Mouse (Mus musculus): ENCODE measurements around the gene Rrm2. TPM values are rescaled to one million over a fixed set of nuclear protein-coding genes. Genes with fewer than 3 reads are reported as not detected.

Rrm2 gene
- polyA plus RNA-seq, 1 experiment from 2014 or later = 136 TPM

DNA sequence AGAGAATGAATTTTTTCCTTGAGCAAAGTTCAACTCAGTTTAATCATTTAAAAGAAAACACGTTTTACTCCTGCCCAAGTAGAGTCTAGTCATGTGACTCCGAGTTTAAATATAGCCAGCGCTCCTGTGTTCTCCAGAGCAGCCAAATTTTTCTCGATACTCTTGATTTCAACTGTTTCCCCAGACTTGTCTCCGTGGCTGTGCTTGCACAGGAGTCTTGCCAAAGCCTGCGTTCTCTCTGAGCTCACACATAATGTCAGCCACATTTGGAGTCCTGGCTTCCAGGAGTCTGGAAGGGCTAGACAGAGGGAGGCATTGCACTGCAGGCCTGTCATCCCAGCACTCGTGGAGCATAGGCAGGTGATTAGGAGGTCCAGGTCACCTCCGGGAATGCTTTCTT, 25.5 kb upstream of the Rrm2 start:
- ATAC-seq = no peak
- 61% methylated on average over 8 of the region's 8 CpGs for WGBS

DNA sequence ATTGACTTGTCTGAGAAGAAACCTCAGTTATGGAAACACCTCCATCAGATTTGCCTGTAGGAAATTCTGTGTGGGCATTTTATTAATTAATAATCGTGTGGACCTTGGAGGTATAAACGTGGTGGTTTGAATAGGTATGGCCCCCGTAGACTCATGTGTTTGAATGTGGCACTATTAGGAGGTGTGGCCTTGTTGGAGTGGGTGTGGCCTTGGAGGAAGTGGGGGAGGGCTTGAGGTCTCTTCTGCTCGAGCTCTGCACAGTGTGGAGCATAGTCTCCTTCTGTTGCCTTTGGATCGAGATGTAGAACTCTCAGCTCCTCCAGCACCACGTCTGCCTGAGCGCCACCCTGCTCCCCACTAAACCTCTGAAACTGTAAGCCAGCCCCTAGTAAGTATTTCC, 24.6 kb upstream of the Rrm2 start:
- no peak overlapping the region for H3K4me3 ChIP-seq (ENCODE audit: low read depth, low read length)
- no peaks in the 10 kb centered on the region for H3K9me3 ChIP-seq (replicated peaks; ENCODE audit: control insufficient read depth, low read length)
- no peaks in the 10 kb centered on the region for H3K36me3 ChIP-seq (ENCODE audit: control insufficient read depth, insufficient read depth, low read length)
- peaks cover 3% of the 10 kb centered on the region; the same call in 1 of the 2 replicates for H3K4me1 ChIP-seq (ENCODE audit: control insufficient read depth, insufficient read depth, low read length)
- no peak overlapping the region for H3K4me2 ChIP-seq (ENCODE audit: low read length)
- H3K27ac ChIP-seq (ENCODE audit: low read depth, low read length) = no peak overlapping the region
- no peak overlapping the region for H3K9ac ChIP-seq (ENCODE audit: low read length)
- H3K27me3 ChIP-seq (replicated peaks; ENCODE audit: control insufficient read depth, insufficient read depth, low read length) = peaks cover 19% of the 10 kb centered on the region
- 65% methylated on average over 7 of the region's 7 CpGs for WGBS
- no peak for ATAC-seq
- no peak for DNase-seq (ENCODE audit: low spot score)

More for the DNA sequence above, 25.5 kb upstream of the Rrm2 start:
- Histone ChIP-seq H3K36me3 (ENCODE audit: control insufficient read depth, insufficient read depth, low read length) (no peaks in the 10 kb centered on the region), H3K27me3 (replicated peaks; ENCODE audit: control insufficient read depth, insufficient read depth, low read length) (peaks cover 19% of the 10 kb centered on the region), H3K9me3 (replicated peaks; ENCODE audit: control insufficient read depth, low read length) (no peaks in the 10 kb centered on the region), H3K4me3 (ENCODE audit: low read depth, low read length) (no peak overlapping the region), H3K27ac (ENCODE audit: low read depth, low read length) (no peak overlapping the region), H3K9ac (ENCODE audit: low read length) (no peak overlapping the region), H3K4me1 (ENCODE audit: control insufficient read depth, insufficient read depth, low read length) (peaks cover 3% of the 10 kb centered on the region; the same call in 1 of the 2 replicates), H3K4me2 (ENCODE audit: low read length) (no peak overlapping the region)
- no peak for DNase-seq (ENCODE audit: low spot score)

DNA sequence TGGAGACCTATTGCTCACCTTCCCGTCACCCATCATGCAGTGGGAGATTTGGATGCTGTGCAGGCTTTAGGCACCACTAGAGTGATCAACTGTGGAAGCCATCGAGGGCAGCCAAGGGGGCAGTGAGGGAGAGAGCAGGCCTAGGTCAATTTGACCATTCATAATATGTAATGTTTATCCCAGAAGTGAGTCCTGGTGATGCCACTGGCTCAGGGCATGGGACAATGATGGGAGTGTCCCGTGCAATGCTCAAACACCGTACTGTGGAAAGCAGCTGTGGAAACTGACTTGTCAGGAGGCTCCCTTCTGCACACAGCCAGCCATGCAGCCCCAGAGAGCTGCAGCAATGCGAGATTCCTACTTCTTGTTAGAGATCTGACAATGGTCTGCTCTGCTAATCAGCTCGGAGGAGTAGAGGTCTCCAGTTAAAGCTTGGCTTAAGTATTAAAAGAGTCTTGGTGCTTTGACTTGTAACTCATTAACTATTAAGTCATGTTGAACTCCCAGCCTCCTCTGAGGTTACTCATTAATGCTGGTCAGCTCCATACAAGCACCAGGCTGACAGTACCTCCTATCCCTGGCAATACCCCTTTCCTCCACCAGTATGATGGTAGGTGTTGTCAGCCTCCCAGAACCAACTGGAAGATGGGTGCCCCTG, 21.9 kb upstream of the Rrm2 start:
- DNase-seq (ENCODE audit: low spot score) = no peak
- 78% methylated on average over 6 of the region's 6 CpGs for WGBS
- H3K4me2 ChIP-seq (ENCODE audit: low read length) = no peak overlapping the region
- no peak overlapping the region for H3K4me3 ChIP-seq (ENCODE audit: low read depth, low read length)
- H3K9ac ChIP-seq (ENCODE audit: low read length) = no peak overlapping the region
- peaks cover 16% of the 10 kb centered on the region for H3K27me3 ChIP-seq (replicated peaks; ENCODE audit: control insufficient read depth, insufficient read depth, low read length)
- ATAC-seq = no peak
- H3K4me1 ChIP-seq (ENCODE audit: control insufficient read depth, insufficient read depth, low read length) = no peaks in the 10 kb centered on the region
- no peaks in the 10 kb centered on the region for H3K9me3 ChIP-seq (replicated peaks; ENCODE audit: control insufficient read depth, low read length)
- H3K27ac ChIP-seq (ENCODE audit: low read depth, low read length) = no peak overlapping the region
- no peaks in the 10 kb centered on the region for H3K36me3 ChIP-seq (ENCODE audit: control insufficient read depth, insufficient read depth, low read length)

DNA sequence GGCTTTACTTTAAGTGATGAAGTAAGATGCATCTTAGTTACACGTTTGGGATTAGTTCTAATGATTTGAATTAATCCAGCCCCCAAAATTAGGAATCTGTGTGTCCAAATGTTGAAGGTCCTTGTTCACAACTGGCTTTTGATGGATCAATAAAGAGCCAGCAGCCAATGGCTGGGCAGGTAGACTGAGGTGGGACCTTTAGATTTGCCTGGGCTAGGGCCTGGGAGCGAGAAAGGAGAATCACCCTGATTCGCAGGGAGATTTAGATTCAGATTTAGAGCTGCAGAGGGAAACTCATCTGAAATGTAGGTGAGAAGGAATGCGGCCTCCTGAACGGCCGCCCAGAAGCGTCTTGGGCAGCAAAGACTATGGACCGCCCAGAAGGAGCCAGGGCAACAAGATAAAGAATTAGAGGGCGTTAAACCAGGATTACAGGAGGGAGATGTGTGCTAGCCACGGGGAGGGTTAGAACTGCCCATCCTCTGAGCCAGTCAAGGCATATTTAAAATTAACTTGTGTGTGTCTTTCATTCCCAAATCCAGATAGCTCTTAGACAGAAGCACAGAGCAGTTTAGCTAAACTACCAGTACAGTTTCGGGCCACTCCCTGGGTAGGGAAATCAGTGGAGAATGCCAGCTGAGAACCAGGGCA, 21.2 kb upstream of the Rrm2 start:
- Histone ChIP-seq H3K9me3 (replicated peaks; ENCODE audit: control insufficient read depth, low read length) (no peaks in the 10 kb centered on the region), H3K4me1 (ENCODE audit: control insufficient read depth, insufficient read depth, low read length) (no peaks in the 10 kb centered on the region), H3K36me3 (ENCODE audit: control insufficient read depth, insufficient read depth, low read length) (no peaks in the 10 kb centered on the region), H3K27me3 (replicated peaks; ENCODE audit: control insufficient read depth, insufficient read depth, low read length) (peaks cover 10% of the 10 kb centered on the region; the same call in 1 of the 2 replicates), H3K4me3 (ENCODE audit: low read depth, low read length) (no peak overlapping the region), H3K4me2 (ENCODE audit: low read length) (no peak overlapping the region), H3K9ac (ENCODE audit: low read length) (no peak overlapping the region), H3K27ac (ENCODE audit: low read depth, low read length) (no peak overlapping the region)
- DNase-seq (ENCODE audit: low spot score) = no peak
- no peak for ATAC-seq
- WGBS = 78% methylated on average over 11 of the region's 11 CpGs

DNA sequence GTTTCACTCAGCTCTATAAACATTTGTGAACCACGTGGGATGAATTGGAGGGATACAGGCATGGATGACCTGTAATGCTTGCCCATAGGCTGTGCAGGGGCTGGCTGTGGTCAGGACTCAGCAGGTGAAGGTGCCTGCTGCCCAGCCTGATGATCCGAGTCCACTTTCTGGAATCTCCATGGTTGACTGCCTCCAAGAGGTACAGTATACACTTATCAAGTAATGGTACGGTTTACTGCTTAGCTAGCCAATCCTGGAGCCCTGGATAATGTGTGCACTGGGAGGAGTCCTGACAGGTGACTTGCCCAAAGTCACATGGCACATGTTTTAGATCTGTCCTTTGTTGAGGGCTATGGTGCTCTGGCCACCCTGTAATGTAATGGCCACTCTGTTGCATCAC, 17.7 kb upstream of the Rrm2 start:
- Histone ChIP-seq H3K4me3 (ENCODE audit: low read depth, low read length) (no peak overlapping the region), H3K36me3 (ENCODE audit: control insufficient read depth, insufficient read depth, low read length) (no peaks in the 10 kb centered on the region), H3K4me1 (ENCODE audit: control insufficient read depth, insufficient read depth, low read length) (no peaks in the 10 kb centered on the region), H3K4me2 (ENCODE audit: low read length) (no peak overlapping the region), H3K9ac (ENCODE audit: low read length) (no peak overlapping the region), H3K27ac (ENCODE audit: low read depth, low read length) (no peak overlapping the region), H3K9me3 (replicated peaks; ENCODE audit: control insufficient read depth, low read length) (no peaks in the 10 kb centered on the region), H3K27me3 (replicated peaks; ENCODE audit: control insufficient read depth, insufficient read depth, low read length) (no peaks in the 10 kb centered on the region)
- ATAC-seq (no peak), DNase-seq (ENCODE audit: low spot score) (no peak)
- WGBS = 84% methylated on average over 3 of the region's 3 CpGs

DNA sequence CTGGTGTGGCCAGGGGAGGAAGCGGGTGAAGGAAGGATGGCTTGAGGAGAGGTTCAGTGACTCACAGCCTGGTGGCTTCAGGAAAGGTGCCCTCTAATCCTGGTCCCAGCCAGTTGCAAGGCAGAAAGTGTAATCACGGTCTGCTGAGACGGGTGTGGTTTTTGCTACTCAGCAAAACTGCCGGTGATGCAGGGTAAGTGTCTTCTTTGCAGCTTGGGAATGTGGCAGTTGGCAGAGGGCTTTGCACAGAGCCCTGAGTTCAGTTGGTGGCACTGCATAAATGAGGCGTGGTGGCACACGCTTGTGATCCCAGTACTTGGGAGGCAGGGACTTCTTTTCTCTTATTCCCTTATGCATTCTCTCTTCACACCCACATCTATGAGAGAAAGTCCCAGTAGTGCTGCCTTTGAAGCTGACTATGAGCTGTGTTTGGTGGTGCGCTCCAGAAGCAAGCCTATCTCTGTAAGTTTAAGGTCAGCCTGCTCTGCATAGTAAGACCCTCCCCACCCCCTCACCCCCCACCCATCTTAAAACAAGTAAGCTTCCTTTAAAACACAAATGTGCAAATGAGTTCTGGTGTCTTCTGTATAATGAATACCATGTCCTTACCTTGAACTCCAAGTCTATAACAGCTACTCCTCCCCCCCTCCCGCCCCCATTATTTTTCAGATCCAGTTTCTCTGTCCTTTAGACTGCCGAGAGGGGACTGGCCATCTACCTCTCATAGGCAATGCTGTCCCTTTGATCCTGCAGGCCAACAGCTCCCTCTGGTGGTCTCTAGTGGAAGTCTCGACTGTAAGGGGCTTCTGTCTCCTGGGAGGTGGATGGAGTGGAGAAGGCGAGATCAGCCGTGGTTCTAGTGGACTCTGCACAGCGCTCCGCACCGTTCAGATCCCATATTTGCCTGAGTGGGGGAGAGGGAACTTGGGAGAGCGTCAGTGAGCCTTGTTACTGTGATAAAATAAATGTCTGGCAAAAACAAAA, 11.2 kb upstream of the Rrm2 start:
- Histone ChIP-seq H3K4me2 (ENCODE audit: low read length) (no peak overlapping the region), H3K9me3 (replicated peaks; ENCODE audit: control insufficient read depth, low read length) (no peaks in the 10 kb centered on the region), H3K4me1 (ENCODE audit: control insufficient read depth, insufficient read depth, low read length) (no peaks in the 10 kb centered on the region), H3K27ac (ENCODE audit: low read depth, low read length) (no peak overlapping the region), H3K27me3 (replicated peaks; ENCODE audit: control insufficient read depth, insufficient read depth, low read length) (no peaks in the 10 kb centered on the region), H3K4me3 (ENCODE audit: low read depth, low read length) (no peak overlapping the region), H3K9ac (ENCODE audit: low read length) (no peak overlapping the region), H3K36me3 (ENCODE audit: control insufficient read depth, insufficient read depth, low read length) (no peaks in the 10 kb centered on the region)
- DNase-seq (ENCODE audit: low spot score) (peak; percentile 90), ATAC-seq (peak; percentile 90)
- 41% methylated on average over 16 of the region's 16 CpGs for WGBS

DNA sequence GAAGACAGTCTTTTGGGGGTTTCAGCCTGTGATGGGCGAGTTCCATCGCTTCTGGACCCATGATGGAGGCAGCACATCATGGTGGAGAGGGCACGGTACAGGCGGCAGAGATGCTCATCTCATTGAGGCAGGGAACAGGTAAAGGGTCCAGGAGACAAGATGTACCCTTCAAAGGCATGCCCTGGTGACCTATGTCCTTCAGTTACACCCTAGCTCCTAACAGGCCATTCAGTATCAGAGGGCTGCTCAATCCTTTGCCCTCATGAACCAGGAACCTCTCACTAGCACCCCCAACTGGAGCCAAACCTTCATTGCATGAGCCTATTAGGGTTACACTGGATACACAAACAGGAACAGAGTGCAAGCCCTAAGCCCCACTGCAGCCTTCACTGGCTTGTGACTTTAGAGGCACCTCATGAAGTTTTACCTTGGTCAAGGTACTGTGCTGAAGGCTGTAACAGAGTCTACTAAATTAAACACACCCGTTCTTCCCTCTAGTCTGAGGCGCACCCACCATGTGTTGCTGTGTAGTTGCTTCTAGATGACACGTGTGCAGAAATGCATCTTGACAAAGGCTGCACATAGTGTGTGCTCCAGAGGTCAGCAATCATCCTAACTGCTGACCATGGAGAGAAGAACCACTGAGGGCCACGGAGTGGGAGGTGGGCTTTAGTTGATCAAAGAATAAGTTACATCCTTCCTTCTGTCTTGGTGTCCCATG, 10.4 kb upstream of the Rrm2 start:
- Histone ChIP-seq H3K4me3 (ENCODE audit: low read depth, low read length) (no peak overlapping the region), H3K4me2 (ENCODE audit: low read length) (no peak overlapping the region), H3K9me3 (replicated peaks; ENCODE audit: control insufficient read depth, low read length) (no peaks in the 10 kb centered on the region), H3K36me3 (ENCODE audit: control insufficient read depth, insufficient read depth, low read length) (no peaks in the 10 kb centered on the region), H3K27ac (ENCODE audit: low read depth, low read length) (no peak overlapping the region), H3K4me1 (ENCODE audit: control insufficient read depth, insufficient read depth, low read length) (no peaks in the 10 kb centered on the region), H3K27me3 (replicated peaks; ENCODE audit: control insufficient read depth, insufficient read depth, low read length) (no peaks in the 10 kb centered on the region), H3K9ac (ENCODE audit: low read length) (no peak overlapping the region)
- ATAC-seq (peak; percentile 54), DNase-seq (ENCODE audit: low spot score) (no peak)
- WGBS = 60% methylated on average over 8 of the region's 8 CpGs

DNA sequence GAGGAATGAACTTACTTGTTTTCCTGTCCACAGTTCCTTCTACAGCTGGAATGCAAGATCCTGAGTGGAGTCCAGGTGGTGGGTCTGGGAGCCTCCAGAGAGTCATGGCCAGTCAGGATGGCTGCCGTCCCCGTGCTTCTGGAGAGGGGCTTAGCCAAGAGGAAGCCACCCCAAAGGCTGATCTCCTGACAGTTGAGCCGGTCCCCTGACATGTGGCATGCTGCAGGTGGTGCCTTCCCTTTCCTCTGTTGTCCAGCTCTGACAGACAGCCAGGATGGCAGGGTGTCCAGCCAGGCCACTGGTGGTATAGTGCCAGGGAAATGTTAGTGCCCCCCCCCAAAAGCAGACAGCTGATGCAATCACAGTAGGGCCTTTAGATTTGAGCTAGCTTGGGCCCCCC, 9.5 kb upstream of the Rrm2 start:
- no peaks in the 10 kb centered on the region for H3K4me1 ChIP-seq (ENCODE audit: control insufficient read depth, insufficient read depth, low read length)
- no peaks in the 10 kb centered on the region for H3K36me3 ChIP-seq (ENCODE audit: control insufficient read depth, insufficient read depth, low read length)
- no peak overlapping the region for H3K27ac ChIP-seq (ENCODE audit: low read depth, low read length)
- H3K4me2 ChIP-seq (ENCODE audit: low read length) = no peak overlapping the region
- H3K9me3 ChIP-seq (replicated peaks; ENCODE audit: control insufficient read depth, low read length) = no peaks in the 10 kb centered on the region
- no peak for ATAC-seq
- no peak overlapping the region for H3K9ac ChIP-seq (ENCODE audit: low read length)
- H3K4me3 ChIP-seq (ENCODE audit: low read depth, low read length) = no peak overlapping the region
- no peak for DNase-seq (ENCODE audit: low spot score)
- 81% methylated on average over 3 of the region's 3 CpGs for WGBS
- no peaks in the 10 kb centered on the region for H3K27me3 ChIP-seq (replicated peaks; ENCODE audit: control insufficient read depth, insufficient read depth, low read length)

Data from forebrain, embryonic 14.5 days (tissue).